Mouse (Mus musculus) kidney, adult 2 months (tissue): Measurements from ENCODE around the gene Msi1. TPM values are rescaled to one million over a fixed set of nuclear protein-coding genes. Genes with fewer than 3 reads are reported as not detected.
A peak's percentile ranks its signal among the peaks of the same experiment; 100 is the strongest.

Experiments
- DNase-seq: peaks from one replicate; pipeline ENCODE4 v3.0.0; 2021
- H3K27ac ChIP-seq: fragments of 200-500 bp; 2 replicates; pipeline ENCODE4 v1.5.1; 2012; ENCODE audit warnings: low read depth, low read length, control low read depth, inconsistent platforms; ENCODE audit not compliant: insufficient read depth
- H3K27me3 ChIP-seq: fragments of 200-500 bp; replicated peaks from 2 replicates; pipeline ENCODE4 v1.6.1; 2012; ENCODE audit warnings: mild to moderate bottlenecking, moderate library complexity, low read length, inconsistent platforms; ENCODE audit not compliant: control insufficient read depth, insufficient read depth
- H3K36me3 ChIP-seq: fragments of 200-500 bp; 2 replicates; pipeline ENCODE4 v1.6.1; 2012; ENCODE audit warnings: mild to moderate bottlenecking, moderate library complexity, low read length, inconsistent platforms; ENCODE audit not compliant: control insufficient read depth, insufficient read depth
- H3K4me1 ChIP-seq: fragments of 200-500 bp; 2 replicates; pipeline ENCODE4 v1.6.1; 2011; ENCODE audit warnings: low read length; ENCODE audit not compliant: control insufficient read depth, insufficient read depth
- H3K4me3 ChIP-seq: fragments of 200-500 bp; 2 replicates; pipeline ENCODE4 v1.5.1; 2011; ENCODE audit warnings: mild to moderate bottlenecking, low read depth, low read length, control low read depth; ENCODE audit not compliant: insufficient read depth
- CTCF ChIP-seq: fragments of 200-500 bp; conservative IDR thresholded peaks from 2 replicates; pipeline ENCODE4 v1.5.1; 2011; ENCODE audit warnings: low read depth, mild to moderate bottlenecking, control low read depth, low read length, moderate library complexity, mixed read lengths; ENCODE audit not compliant: insufficient read depth, insufficient read length
- POLR2A ChIP-seq: fragments of 200-500 bp; IDR thresholded peaks from one replicate; pipeline ENCODE4 v1.6.1; 2011; ENCODE audit warnings: low read depth, low read length, control low read depth
- WGBS: fragments of 180-500 bp; shearing (Covaris S2); methylation state at CpG from one replicate; pipeline ENCODE4 v1.1.7; 2018; 5-methylcytosine and 5-hydroxymethylcytosine counted together
- polyA plus RNA-seq: library from polyadenylated mRNA; depleted of rRNA; stranded (reverse); fragments of >200 nt; gene quantifications from 2 replicates; pipeline ENCODE4 v1.2.3, GENCODE M21; 2012; rRNA removed

The Msi1 gene
- 2.0 and 2.5 TPM in 2 replicates for polyA plus RNA-seq

- H3K27ac ChIP-seq, result no peak within 1 kb of the TSS
- H3K36me3 ChIP-seq, result no peaks in the 10 kb centered on the region
- no peaks in the 10 kb centered on the region; the same call in 1 of the 2 replicates for H3K27me3 ChIP-seq
- DNase-seq, result no peak
- TF ChIP-seq CTCF (no peak), POLR2A (no peak)
- H3K4me1 ChIP-seq, result no peaks in the 10 kb centered on the region
- WGBS, result 2% methylated on average over 79 of the region's 117 CpGs
- H3K4me3 ChIP-seq, result peak within 1 kb of the TSS; percentile 36
Measured at GRCm38 (mm10) chr5:115429359-115430186, at the start of gene Msi1. TSS of gene Msi1 (plus strand) at chr5:115429599.

GRCm38 (mm10) chr5:115391935-115392334 is 37.5 kb upstream of the Msi1 start:
- DNase-seq, result no peak
- WGBS, result 31% methylated on average over 9 of the region's 9 CpGs

GRCm38 (mm10) chr5:115392969-115393368 is 36.4 kb upstream of the Msi1 start:
- TF ChIP-seq CTCF, result no peak
- no peak for TF ChIP-seq POLR2A
- WGBS, result 100% methylated on average over 1 of the region's 1 CpGs
- no peaks in the 10 kb centered on the region for H3K4me1 ChIP-seq
- no peaks in the 10 kb centered on the region for H3K36me3 ChIP-seq
- no peak for DNase-seq
- 0 out of 2 replicates have a peak, but pooled peaks cover 1% of the 10 kb centered on the region for H3K27me3 ChIP-seq
- H3K4me3 ChIP-seq, result no peak overlapping the region
- H3K27ac ChIP-seq, result no peak overlapping the region

More at GRCm38 (mm10) chr5:115391935-115392334, 37.5 kb upstream of the Msi1 start:
- Histone ChIP-seq H3K27me3 (0 out of 2 replicates have a peak, but pooled peaks cover 1% of the 10 kb centered on the region), H3K36me3 (no peaks in the 10 kb centered on the region), H3K4me1 (no peaks in the 10 kb centered on the region), H3K4me3 (no peak overlapping the region), H3K27ac (no peak overlapping the region)
- TF ChIP-seq POLR2A (no peak), CTCF (no peak)

GRCm38 (mm10) chr5:115394223-115394622 is 35.2 kb upstream of the Msi1 start:
- no peak for TF ChIP-seq CTCF
- no peak for TF ChIP-seq POLR2A
- no peak for DNase-seq
- Histone ChIP-seq H3K4me1 (no peaks in the 10 kb centered on the region), H3K4me3 (no peak overlapping the region), H3K36me3 (no peaks in the 10 kb centered on the region), H3K27me3 (peaks cover 3% of the 10 kb centered on the region), H3K27ac (no peak overlapping the region)
- 11% methylated on average over 8 of the region's 8 CpGs for WGBS

GRCm38 (mm10) chr5:115394836-115395235 is 34.6 kb upstream of the Msi1 start:
- Histone ChIP-seq H3K4me3 (no peak overlapping the region), H3K4me1 (no peaks in the 10 kb centered on the region), H3K36me3 (no peaks in the 10 kb centered on the region), H3K27ac (no peak overlapping the region), H3K27me3 (peaks cover 3% of the 10 kb centered on the region)
- WGBS, result 17% methylated on average over 10 of the region's 10 CpGs
- no peak for DNase-seq
- TF ChIP-seq POLR2A, result no peak
- no peak for TF ChIP-seq CTCF

GRCm38 (mm10) chr5:115396654-115397053 is 32.7 kb upstream of the Msi1 start:
- Histone ChIP-seq H3K36me3 (no peaks in the 10 kb centered on the region), H3K27me3 (peaks cover 3% of the 10 kb centered on the region), H3K27ac (no peak overlapping the region), H3K4me3 (no peak overlapping the region), H3K4me1 (no peaks in the 10 kb centered on the region)
- TF ChIP-seq POLR2A, result no peak
- TF ChIP-seq CTCF, result no peak
- 57% methylated on average over 11 of the region's 11 CpGs for WGBS
- no peak for DNase-seq

- TF ChIP-seq POLR2A (no peak), CTCF (no peak)
- WGBS, result 8% methylated on average over 48 of the region's 48 CpGs
- no peak overlapping the region for H3K4me3 ChIP-seq
- no peak for DNase-seq
- H3K36me3 ChIP-seq, result no peaks in the 10 kb centered on the region
- H3K27ac ChIP-seq, result no peak overlapping the region
- no peaks in the 10 kb centered on the region for H3K4me1 ChIP-seq
- H3K27me3 ChIP-seq, result peaks cover 3% of the 10 kb centered on the region
Measured at GRCm38 (mm10) chr5:115397839-115398780, 31.3 kb upstream of the Msi1 start.
